Mouse (Mus musculus) hindbrain, embryonic 14.5 days (tissue): ENCODE measurements around the gene Islr. TPM values are rescaled to one million over a fixed set of nuclear protein-coding genes. Genes with fewer than 3 reads are reported as not detected.

Source experiments
- ATAC-seq: fragments of 200-750 bp; cut with Nextera tagmentation; 2 replicates; pipeline ENCODE4 v1.8.0; 2017; ENCODE audit warnings: moderate number of reproducible peaks, mild to moderate bottlenecking, moderate TSS enrichment, moderate library complexity; ENCODE audit not compliant: low FRiP score
- DNase-seq: peaks from one replicate; pipeline ENCODE4 v3.0.0-alpha.2; 2015; ENCODE audit warnings: low spot score
- H3K27ac ChIP-seq: fragments of 300-500 bp; sonication (generic); 2 replicates; pipeline ENCODE4 v1.5.1; 2014; ENCODE audit warnings: mild to moderate bottlenecking, moderate library complexity
- H3K27me3 ChIP-seq: fragments of 300-500 bp; sonication (generic); 2 replicates; pipeline ENCODE4 v1.6.1; 2014; ENCODE audit warnings: mild to moderate bottlenecking, low read length, mixed read lengths; ENCODE audit not compliant: control insufficient read depth, insufficient read depth
- H3K36me3 ChIP-seq: fragments of 300-500 bp; sonication (generic); replicated peaks from 2 replicates; pipeline ENCODE4 v1.6.1; 2014; ENCODE audit not compliant: control insufficient read depth, insufficient read depth
- H3K4me1 ChIP-seq: fragments of 300-500 bp; sonication (generic); replicated peaks from 2 replicates; pipeline ENCODE4 v1.6.1; 2014; ENCODE audit warnings: antibody characterized with exemption, low read length, mixed read lengths; ENCODE audit not compliant: control insufficient read depth, insufficient read depth
- H3K4me2 ChIP-seq: fragments of 300-500 bp; sonication (generic); replicated peaks from 2 replicates; pipeline ENCODE4 v1.6.1; 2014; ENCODE audit warnings: mild to moderate bottlenecking, moderate library complexity
- H3K4me3 ChIP-seq: fragments of 300-500 bp; sonication (generic); replicated peaks from 2 replicates; pipeline ENCODE4 v1.5.1; 2014; ENCODE audit warnings: mild to moderate bottlenecking, low read length
- H3K9ac ChIP-seq: fragments of 300-500 bp; sonication (generic); 2 replicates; pipeline ENCODE4 v1.6.1; 2014
- H3K9me3 ChIP-seq: fragments of 300-500 bp; sonication (generic); 2 replicates; pipeline ENCODE4 v1.6.1; 2016; ENCODE audit warnings: low read length; ENCODE audit not compliant: control insufficient read depth
- WGBS: fragments of 180-500 bp; shearing (Covaris S2); extraction: QIAGEN DNeasy Blood & Tissue Kit; methylation state at CpG from one replicate; pipeline ENCODE4 v1.1.7; 2014; 5-methylcytosine and 5-hydroxymethylcytosine counted together
- polyA plus RNA-seq: library from polyadenylated mRNA; unstranded; fragments of >200 nt; fragmentation: Nextera tagmentation; extraction: Ambion mirVana; gene quantifications from 2 replicates; pipeline ENCODE4 v1.2.1, GENCODE M21; 2014

Islr gene
- polyA plus RNA-seq, 1 experiment from 2014 or later = 34.8 TPM

DNA sequence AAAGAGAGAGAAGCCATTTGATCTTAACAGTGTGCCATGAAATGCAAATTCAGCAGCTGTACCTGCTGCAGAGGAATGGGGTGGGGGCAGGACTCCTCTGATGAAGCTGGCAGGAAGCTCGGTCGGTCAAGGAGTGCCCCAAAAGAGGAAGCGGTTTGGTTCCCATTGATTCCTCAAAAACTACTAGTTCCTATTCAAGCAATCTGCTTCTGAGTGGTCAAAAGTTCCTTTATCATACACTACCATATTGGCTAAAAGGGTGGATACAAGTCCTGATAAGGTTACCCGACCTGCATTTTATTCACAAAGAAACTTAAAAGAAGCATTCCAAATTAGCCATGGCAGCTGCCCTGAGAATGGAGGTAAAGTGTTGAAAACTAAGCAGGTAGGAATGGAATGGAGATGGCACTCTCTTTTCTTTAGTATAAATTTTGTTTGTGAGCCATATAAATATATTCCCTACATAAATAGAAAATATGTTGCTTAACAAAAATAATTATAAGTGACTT lies 42.0 kb upstream of the Islr start:
- 83% methylated on average over 4 of the region's 4 CpGs for WGBS
- Histone ChIP-seq H3K4me2 (no peak overlapping the region), H3K9me3 (no peaks in the 10 kb centered on the region), H3K36me3 (no peaks in the 10 kb centered on the region), H3K4me3 (no peak overlapping the region), H3K4me1 (peaks cover 28% of the 10 kb centered on the region), H3K27ac (no peak overlapping the region), H3K27me3 (no peaks in the 10 kb centered on the region), H3K9ac (no peak overlapping the region)
- DNase-seq (no peak), ATAC-seq (no peak)

DNA sequence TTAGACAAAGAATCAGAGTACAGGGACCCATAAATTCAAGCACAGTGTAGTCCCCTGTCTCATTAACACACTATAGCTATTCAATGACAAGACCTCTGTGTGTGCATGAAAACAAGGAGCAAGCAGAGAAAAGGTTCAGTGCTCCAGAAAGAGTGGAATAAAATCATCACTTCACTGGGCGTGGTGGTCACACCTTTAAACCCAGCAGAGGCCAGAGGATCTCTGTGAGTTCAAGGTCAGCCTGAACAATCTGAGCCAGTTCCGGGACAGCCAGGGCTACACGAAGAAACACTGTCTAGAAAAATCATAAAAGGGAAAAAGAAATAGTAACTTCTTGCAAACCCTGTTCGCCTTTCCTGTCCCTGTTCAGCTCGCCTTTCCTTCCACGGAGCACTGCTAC lies 39.6 kb upstream of the Islr start:
- no peaks in the 10 kb centered on the region for H3K9me3 ChIP-seq
- H3K4me2 ChIP-seq = no peak overlapping the region
- ATAC-seq = no peak
- H3K27ac ChIP-seq = no peak overlapping the region
- DNase-seq = no peak
- 90% methylated on average over 6 of the region's 6 CpGs for WGBS
- no peak overlapping the region for H3K4me3 ChIP-seq
- no peaks in the 10 kb centered on the region for H3K27me3 ChIP-seq
- H3K9ac ChIP-seq = no peak overlapping the region
- H3K4me1 ChIP-seq = peaks cover 26% of the 10 kb centered on the region
- H3K36me3 ChIP-seq = no peaks in the 10 kb centered on the region

DNA sequence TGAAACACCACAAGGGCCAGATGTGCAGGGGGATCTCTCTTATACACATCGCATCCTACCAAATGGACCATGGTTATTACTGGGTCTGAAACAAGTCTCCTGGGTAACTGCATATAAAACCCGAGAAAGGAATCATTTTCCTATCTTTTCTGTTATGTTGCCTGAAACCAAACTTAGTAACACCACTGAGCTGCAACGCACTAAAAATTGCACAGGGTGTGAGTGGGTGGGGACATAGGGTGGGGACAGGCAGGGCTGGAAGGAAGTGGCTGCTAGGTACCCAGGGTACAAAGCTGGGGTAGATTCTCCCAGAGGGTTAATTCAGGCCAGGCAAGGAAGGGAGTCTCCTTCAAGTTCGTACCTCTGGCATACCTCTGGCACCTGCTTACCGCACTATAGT lies 38.6 kb upstream of the Islr start:
- ATAC-seq (no peak), DNase-seq (no peak)
- H3K36me3 ChIP-seq = no peaks in the 10 kb centered on the region
- H3K4me2 ChIP-seq = no peak overlapping the region
- H3K27ac ChIP-seq = no peak overlapping the region
- no peak overlapping the region for H3K9ac ChIP-seq
- no peak overlapping the region for H3K4me3 ChIP-seq
- peaks cover 26% of the 10 kb centered on the region for H3K4me1 ChIP-seq
- H3K27me3 ChIP-seq = no peaks in the 10 kb centered on the region
- WGBS = 87% methylated on average over 5 of the region's 5 CpGs
- no peaks in the 10 kb centered on the region for H3K9me3 ChIP-seq

DNA sequence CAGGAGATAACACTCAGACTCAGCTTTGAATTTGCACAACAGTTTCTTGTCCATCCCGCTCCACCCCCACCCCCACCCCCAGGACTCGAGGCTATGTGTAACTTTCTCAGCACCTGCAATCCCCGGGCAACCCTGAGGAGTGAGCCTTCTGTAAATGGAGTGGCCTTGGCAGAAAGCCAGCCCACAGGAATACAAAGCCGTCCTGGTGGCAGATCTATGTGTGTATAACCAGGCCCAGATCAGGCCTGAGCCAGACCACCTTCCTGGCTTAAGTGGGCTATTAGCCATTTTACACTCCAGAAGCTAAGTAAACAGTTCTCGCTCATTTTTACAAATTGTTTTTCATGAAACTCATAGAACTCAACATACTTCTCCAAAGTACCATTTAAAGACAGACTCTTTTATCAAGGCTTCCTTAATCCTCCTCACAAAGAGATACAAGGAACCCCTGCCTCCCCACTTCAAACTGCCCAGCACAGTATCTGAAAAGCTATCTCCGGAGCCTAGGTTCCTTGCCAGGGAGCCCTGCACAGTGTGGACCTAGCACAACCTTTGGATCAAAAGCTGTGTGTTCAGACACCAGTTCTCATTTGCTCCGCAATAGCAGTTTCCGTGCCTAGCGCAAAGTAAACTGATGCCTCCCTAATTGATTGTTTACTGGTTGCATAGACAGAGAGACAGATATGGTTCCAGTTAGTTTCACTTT lies 37.8 kb upstream of the Islr start:
- no peaks in the 10 kb centered on the region for H3K36me3 ChIP-seq
- WGBS = 55% methylated on average over 9 of the region's 9 CpGs
- H3K27me3 ChIP-seq = no peaks in the 10 kb centered on the region
- no peak overlapping the region for H3K4me2 ChIP-seq
- ATAC-seq (no peak), DNase-seq (peak; percentile 31)
- H3K4me3 ChIP-seq = no peak overlapping the region
- peaks cover 19% of the 10 kb centered on the region for H3K4me1 ChIP-seq
- no peak overlapping the region for H3K27ac ChIP-seq
- H3K9me3 ChIP-seq = no peaks in the 10 kb centered on the region
- no peak overlapping the region for H3K9ac ChIP-seq

DNA sequence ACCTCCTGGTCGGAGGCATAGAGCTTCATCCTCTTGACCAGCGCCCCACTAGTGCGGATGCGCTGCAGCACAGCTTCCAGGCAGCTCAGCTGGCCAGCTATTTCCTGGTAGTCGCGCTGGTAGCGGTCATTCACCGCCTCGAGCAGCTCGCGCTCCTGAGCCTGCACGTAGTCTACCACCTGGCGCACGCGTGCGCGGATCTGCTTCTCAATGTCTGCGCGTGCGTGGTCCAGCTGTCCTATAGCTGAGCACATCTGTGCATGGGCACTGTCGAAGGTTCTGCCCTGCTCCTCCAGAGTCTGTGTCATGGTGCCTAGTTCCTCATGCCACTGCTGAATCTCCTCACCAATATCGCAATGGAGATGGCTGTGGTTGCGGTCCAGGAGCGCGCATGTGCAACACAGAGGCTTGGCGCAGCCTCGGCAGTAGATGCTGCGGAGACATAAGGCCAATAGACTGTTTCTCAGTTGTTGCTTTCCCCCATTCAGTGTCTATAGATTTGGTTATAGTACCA lies 30.5 kb upstream of the Islr start:
- DNase-seq (no peak), ATAC-seq (no peak)
- WGBS = 98% methylated on average over 28 of the region's 28 CpGs

DNA sequence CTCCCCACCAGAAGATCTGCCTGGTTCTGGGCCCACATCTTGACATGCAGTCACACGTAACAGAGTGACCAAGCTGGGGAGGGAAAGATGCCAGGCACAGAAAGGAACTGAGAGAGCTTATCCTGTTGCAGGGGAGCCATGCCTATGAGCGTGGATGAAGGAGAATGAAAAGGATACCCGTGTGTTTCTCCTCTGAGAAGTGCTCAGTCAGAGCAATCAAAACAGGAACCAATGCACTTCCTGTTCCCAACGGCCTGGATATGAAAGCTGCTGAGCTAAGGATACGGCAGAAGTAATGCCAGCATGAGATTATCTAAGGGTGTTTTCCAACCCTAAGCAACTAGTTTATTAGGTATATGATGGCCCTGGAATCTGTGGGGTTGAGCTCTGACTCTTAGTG lies 28.3 kb upstream of the Islr start:
- no peak overlapping the region for H3K27ac ChIP-seq
- no peaks in the 10 kb centered on the region for H3K27me3 ChIP-seq
- no peak for ATAC-seq

More for the DNA sequence above, 30.5 kb upstream of the Islr start:
- Histone ChIP-seq H3K27ac (no peak overlapping the region), H3K4me1 (no peaks in the 10 kb centered on the region), H3K27me3 (no peaks in the 10 kb centered on the region), H3K9ac (no peak overlapping the region), H3K36me3 (no peaks in the 10 kb centered on the region), H3K9me3 (no peaks in the 10 kb centered on the region), H3K4me3 (no peak overlapping the region), H3K4me2 (no peak overlapping the region)

DNA sequence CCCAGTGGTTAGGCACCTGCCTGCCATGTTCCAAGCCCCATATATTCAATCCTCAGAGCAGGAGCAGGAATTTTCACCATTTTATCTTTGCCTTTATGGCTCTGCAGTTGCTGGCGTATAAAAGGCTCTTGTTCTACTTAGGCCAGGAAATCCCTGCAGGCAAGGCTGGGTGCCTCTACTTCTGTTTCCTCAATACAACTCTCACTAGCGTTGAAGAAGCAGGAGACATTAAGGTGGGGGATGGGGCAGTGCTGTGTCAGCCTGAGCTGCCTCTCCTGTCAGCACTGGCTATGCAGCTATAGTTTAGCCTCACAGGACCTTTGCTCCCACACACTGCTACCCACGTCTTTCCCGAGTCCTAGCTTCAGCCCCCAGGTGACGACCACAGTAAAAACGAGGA lies 27.6 kb upstream of the Islr start:
- H3K27me3 ChIP-seq = no peaks in the 10 kb centered on the region
- no peak overlapping the region for H3K27ac ChIP-seq
- no peak for DNase-seq
- no peaks in the 10 kb centered on the region for H3K4me1 ChIP-seq
- WGBS = 76% methylated on average over 6 of the region's 6 CpGs
- ATAC-seq = no peak
- no peak overlapping the region for H3K4me3 ChIP-seq
- no peak overlapping the region for H3K4me2 ChIP-seq
- no peaks in the 10 kb centered on the region for H3K9me3 ChIP-seq
- no peaks in the 10 kb centered on the region for H3K36me3 ChIP-seq
- H3K9ac ChIP-seq = no peak overlapping the region

More for the DNA sequence above, 28.3 kb upstream of the Islr start:
- H3K36me3 ChIP-seq = no peaks in the 10 kb centered on the region
- H3K9ac ChIP-seq = no peak overlapping the region
- H3K4me2 ChIP-seq = no peak overlapping the region
- WGBS = 80% methylated on average over 5 of the region's 5 CpGs
- H3K4me1 ChIP-seq = no peaks in the 10 kb centered on the region
- H3K9me3 ChIP-seq = no peaks in the 10 kb centered on the region
- no peak for DNase-seq
- H3K4me3 ChIP-seq = no peak overlapping the region

DNA sequence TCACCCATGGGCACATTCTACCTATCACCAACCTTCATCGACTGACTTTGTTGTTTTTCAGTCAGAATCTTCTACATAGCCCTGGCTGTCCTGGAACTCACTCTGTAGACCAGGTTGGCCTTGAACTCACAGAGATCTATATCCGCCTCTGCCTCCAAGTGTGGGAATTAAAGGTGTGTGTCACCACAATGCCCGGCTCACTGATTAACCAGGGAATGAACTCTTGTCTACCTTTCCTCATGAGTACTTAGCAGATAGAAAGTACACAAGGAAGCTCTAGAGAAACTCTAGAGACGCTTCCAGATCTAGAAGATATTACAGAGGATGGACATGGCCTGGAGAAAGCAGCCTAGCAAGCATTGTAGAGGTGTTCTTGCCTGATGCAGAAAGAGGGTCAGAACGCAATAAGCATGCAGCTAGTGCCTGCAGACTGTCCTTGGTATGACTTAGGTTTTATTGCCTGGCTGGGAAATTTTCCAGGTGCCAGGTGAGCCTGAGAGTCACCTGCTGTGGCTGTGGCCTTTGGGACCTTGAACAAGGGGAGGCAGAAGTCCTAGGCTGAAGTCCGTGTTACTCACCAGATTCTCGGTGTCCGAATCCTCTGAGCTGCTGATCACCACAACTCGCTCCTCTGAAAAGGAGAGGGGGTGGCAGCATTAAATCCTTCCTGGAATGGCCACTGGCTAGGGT lies 24.8 kb upstream of the Islr start:
- Histone ChIP-seq H3K27ac (no peak overlapping the region), H3K4me2 (no peak overlapping the region), H3K9ac (no peak overlapping the region), H3K4me3 (no peak overlapping the region), H3K27me3 (no peaks in the 10 kb centered on the region), H3K36me3 (no peaks in the 10 kb centered on the region), H3K9me3 (no peaks in the 10 kb centered on the region), H3K4me1 (no peaks in the 10 kb centered on the region)
- ATAC-seq (no peak), DNase-seq (no peak)
- 98% methylated on average over 9 of the region's 9 CpGs for WGBS

DNA sequence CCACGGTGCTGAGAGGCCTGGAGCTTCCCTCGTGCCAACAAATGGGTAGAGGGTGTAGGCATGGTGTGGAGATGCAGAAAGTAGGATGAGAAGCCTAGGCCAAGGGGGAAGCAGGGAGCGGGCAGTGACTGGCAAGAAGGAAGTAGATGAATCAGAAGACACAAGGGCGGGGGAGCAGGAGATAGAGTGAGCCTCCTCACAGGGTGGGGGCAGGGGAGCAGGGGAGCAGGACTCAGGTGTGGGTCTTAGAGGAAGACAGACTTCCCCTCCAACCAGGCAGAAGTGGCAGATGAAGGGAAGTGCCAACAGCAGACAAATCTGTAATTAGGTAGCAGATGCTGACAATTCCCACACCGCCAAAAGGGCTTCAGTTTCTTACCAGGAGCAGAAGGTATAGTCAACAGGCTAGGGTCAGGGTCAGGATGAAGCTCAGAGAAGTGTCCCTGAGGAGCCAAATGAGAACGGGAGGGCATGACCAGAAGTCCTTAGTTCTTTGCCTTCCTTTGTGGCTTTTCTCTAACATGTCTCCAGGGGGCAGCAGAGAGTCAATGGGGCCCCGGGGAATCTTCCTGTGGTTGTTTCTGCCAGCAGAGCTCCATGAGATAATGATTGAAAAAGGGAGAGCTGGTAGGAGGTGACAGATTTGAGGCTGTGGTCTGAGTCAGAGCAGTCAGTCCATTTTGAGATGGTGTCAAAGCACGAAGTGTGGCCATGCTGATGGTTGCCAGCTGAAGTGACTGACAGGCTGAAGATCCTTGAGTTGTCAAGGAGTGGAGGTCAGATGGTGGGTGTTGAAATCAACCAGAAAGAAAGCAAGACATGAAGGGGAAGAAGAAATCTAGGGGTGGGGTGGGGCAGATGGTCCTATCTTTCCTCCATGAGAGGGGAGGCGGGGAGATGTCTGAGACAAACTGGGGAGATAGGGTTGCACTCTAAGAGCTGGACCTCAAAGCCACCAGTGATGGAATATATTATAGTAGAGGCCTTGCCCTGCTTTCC lies 22.1 kb upstream of the Islr start:
- no peak for DNase-seq
- Histone ChIP-seq H3K9me3 (no peaks in the 10 kb centered on the region), H3K9ac (no peak overlapping the region), H3K4me1 (no peaks in the 10 kb centered on the region), H3K36me3 (no peaks in the 10 kb centered on the region), H3K4me3 (no peak overlapping the region), H3K27ac (no peak overlapping the region), H3K4me2 (no peak overlapping the region), H3K27me3 (no peaks in the 10 kb centered on the region)
- WGBS = 67% methylated on average over 9 of the region's 9 CpGs
- no peak for ATAC-seq
